Mouse (Mus musculus) thymus, postnatal 4 days (tissue): ENCODE measurements around the gene Cdk8.

Experiments used
- DNase-seq: peaks from one replicate; pipeline ENCODE4 v3.0.0; 2021

The Cdk8 gene

DNA sequence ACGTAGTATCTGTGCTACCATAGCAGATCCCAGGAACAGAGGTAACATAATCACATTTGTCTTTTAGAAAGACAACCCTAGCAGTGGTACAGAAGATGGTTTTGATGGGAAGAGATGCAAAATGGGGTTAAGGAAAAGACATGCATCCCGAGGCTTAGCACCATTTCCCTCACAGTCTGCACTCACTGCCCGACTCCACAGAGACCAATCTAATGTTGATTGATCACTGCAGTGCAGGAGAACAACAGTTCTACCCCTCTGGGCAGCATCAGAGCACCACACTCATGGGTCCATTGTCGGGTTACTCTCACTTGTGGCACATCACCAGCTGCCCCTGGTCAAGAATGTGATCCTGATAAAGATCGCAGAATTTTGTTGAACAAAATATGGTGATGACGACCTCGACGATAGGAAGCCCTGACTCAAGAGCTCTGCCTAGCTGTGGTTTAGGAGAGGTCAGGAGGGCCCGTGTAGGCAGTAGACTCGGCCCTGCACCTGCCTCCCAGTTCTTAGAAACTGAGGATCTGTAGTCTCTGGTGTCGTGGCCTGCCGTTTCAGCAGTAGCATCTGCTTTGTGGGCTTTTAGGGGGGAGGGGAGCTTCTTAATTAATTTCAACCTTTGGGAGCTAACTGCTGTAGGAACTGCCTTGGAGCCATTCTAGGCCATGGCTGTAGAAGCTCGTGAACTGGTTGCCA, 51.0 kb downstream of the Cdk8 start:
- DNase-seq, result no peak

DNA sequence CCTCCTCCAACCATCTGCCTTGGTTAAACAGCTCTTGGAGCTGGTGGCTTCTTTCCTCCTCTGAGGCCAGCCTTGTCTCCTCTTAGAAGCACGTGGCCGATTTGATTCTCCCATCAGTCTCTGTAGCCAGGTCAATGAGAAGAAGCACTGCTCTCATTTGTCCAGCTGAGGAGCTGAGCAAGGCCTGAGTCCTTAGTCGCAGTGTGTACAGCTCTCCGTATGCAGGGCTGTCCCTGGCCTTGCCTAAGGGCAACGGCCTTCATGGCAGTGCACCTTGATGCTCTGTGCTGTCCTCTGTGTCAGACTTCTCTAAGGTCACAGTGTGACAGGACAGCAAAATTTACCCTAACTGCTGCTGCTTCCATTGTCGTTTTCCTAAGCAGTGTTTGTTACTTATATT, 52.9 kb downstream of the Cdk8 start:
- DNase-seq, result no peak

DNA sequence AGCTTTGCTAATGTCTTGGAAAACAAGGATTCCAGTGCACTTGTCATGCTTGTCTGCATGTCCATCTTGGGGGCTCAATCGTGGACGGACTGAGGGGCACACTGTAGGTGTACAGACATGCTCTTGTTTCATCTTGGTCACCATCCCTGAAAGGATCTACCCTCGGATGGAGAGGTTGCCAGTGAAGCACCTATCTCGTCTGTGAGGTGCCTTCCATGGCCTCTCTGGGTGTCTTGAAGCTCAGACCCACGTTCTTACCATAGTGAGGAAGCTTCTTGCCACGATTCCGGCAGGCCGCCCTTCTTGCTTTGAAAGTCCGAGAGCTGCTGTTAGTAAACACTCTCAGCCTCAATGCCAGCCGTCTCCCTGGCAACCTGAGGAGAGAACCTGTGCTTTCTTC, 56.4 kb downstream of the Cdk8 start:
- DNase-seq, result no peak

DNA sequence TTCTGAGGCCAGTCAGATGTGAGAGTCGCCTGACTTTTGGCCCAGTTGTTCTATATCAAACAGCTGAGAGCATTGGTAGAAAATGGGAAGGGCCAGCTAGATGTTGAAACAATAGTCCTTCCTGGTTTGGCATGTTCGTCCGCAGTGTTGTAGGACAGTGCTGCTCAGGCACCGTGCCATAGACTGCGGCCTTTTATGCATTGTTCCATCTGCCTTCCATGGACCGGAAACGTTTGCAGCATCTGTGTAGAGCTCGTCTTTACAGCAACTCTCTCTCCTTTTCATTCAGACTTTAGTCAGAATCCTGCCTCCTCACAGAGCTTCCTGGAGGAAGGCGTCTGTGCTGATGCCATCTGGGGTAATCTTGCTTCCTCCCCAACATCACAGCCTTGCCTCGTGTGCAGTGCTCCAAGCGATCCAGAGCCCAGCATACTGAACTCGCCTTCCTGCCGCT, 57.0 kb downstream of the Cdk8 start:
- DNase-seq, result no peak

DNA sequence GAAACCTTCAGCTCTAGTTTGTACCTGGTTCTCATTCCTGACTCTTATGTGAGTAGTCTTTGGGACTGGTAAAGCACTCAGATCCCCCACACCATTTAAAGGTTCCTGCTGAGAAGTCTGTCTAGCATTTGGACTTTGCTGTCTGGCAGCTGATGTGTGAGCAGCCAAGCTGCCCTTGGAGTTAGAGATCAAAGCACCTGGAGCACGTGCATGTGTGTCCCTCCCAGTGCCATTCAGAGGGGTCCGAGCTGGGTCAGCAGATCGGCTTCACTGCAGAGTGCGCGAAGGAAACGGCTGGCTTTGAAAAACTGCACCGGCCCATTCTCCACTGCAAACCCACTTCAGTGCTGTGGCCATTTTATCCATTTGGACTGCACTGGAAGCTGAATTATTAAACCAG, 58.9 kb downstream of the Cdk8 start:
- no peak for DNase-seq

DNA sequence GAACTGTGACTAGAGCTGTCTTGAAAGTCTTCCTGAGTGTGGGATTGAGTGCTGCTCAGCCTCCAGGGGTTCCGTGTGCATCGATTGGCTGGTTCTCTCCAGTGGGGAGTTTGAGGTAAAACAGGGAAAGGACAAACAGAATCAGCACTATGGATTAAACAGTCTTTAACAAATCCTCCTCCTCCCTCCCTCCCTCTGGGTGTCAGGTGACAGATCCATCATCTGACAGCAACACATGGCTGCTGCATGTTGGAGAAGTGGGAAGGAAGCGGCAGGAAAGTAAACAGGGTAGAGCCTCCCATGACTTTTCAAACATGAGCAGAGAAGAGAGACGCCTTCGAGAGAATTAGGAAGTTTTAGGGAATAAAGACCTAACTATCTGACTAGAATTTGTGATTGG, 59.4 kb downstream of the Cdk8 start:
- no peak for DNase-seq

DNA sequence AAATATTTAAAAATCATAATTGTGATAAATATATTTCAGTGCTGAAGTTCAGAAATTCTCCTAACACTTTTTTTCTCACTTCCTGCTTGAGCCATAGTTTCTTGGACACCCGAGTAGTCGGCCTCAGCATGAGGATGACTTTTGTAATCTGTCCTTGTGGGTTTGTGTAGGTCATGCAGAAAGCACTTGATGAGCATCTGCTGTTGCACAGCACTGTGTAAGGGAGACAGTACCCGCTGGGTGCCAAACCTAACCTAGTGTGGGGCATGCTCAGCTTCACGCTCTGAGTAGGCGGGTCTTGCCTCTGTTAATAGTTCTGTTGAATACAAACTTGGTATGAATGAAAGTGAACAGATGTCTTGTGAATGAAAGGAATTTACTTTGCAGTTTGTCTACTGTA, 60.5 kb downstream of the Cdk8 start:
- no peak for DNase-seq

DNA sequence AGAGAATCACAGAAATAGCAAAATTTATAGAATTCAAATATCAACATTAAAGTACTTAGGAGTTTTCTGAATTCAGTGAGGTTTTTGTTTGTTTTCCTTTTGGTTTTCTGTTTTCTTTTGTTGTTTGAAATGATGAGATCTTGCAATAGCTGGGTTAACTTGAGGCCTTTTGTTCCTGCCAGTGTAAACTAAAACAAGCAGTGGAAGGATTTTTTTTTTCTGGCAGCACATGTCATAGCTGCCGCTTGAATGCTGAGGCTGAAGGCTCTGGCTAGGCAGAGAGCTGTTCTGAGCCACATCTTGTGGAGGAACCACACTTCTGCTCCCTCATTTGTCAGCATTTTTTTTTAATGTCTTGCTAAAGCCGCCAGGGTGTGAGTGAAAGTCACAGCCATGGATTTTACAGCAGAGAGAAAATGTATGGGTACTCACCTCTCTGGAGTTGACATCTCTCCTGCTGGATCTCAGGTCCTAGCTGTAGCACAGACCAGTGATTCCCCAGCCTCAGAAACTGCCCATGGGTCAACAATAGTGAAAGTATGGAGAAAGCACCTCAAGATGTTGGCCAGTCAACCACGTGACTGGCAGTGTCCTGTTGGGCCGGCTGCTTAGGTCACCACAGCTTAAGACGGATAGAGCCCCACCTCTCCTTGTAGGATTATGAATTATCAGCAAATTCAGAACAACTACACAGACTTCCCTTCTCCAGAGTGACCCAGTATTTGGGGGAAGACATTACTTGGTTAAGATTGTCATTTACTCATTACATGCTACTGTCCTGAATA, 62.1 kb downstream of the Cdk8 start:
- no peak for DNase-seq

DNA sequence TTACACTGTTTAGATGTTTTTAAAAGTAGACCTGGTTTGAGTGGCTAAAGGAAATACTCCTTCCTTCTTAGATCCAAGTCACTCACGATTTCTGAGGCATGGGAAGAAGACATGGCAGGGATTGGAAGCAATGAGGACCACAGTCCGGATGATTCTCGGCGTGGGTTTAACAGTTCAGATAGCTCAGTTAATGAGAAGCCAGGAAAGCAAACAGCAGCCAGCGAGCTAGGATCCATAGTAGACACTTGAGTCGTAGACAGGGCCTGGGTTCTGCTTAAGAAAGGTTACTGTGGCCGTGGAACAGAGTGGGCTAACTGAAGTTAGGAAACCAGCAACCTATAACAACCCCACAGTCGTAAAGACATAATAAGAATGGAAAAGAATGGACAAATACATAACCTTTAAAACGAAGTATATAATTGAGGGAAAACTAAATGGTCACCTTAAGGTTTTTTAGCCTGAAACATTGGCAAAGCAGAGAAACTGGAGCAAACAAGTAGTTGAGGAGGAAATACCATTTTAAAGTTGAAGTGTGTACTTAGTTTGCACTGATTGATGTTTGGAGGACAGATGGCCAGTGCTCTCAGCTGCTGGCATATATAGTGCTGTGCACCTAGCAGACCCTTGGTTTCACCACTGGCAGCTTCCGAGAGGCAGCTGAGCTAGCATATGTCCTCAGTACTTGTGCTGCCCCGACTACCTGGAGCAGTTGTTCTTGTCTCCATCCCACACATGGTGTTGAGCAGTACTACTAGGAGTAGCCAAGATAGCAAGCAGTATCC, 63.1 kb downstream of the Cdk8 start:
- no peak for DNase-seq

DNA sequence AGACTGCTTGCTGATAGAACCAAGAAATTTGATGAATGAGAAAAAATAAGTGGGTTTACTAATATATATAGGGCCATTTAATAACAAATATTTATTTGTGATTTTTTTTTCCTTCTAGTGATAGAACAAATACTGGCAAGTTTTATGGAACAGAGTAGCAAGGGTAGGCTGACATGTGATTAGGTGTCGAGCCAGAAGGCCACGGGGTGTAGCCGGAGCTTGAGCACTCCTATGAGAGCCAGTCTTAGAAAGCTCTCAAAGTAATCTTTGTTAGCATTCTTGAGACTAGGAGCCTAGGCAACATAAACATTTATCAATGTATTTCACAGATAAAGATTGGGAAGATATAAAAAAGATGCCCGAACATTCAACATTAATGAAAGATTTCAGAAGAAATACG, 63.8 kb downstream of the Cdk8 start:
- no peak for DNase-seq

DNA sequence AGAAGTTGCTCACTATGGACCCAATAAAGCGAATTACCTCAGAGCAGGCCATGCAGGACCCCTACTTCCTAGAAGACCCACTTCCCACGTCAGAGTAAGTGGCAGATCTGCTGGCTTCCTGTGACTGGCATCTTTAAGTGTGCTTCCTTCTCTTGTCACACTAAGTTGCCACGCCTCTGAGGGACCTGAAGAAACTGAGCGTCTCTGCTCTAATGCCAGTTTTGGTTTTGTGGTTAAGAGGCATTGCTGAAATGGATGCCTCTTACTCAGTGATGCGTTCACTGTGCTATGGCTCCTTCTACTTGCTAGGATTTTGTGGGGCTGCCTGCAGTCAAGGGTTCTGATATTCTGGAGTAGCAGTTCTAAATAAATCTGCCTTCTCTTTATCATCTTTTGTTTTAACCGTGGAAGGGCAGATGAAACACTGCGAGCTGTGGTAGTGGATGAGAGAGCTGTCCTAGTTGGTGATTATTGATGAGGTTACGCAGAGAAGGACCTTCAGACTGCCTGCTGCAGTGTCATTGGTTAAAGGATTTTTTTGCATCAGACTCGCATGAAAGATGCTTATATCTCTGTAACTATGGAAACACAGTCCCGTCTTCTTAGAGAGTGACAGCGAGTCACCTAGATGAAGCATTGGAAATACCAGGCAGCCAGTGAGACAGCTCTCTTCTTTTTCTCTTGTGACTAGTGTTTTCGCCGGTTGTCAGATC, 67.9 kb downstream of the Cdk8 start:
- DNase-seq, result no peak

DNA sequence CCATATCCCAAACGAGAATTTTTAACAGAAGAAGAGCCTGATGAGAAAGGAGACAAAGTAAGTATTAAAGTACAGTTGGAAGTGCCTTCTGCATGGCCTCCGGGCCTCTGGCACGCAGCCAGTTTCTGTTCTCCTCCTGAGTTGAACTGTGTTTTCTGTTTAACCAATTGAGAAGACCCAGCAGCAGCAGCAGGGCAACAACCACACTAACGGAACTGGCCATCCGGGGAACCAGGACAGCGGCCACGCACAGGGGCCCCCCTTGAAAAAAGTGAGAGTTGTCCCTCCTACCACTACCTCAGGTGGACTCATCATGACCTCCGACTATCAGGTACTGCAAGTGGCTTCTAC, 68.5 kb downstream of the Cdk8 start:
- DNase-seq, result peak; percentile 13

DNA sequence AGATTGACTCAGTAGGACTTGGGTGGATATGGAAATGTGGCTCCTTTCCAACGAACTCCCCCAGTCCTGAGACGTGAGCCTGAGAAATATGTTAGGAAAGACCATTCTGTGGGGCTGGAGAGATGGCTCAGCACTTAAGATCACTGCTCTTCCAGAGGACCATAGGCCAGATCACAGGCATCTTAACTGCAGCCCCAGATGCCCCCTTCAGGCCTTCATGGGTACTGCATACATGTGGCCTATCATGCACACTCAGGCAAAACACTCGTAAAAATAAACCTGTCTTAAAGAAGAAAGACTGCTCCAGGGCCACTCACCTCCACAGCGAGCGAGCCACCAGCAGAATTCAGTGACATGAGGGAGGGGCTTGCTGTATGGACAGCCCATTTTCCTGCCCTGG, 72.4 kb downstream of the Cdk8 start:
- peak; percentile 79 for DNase-seq

DNA sequence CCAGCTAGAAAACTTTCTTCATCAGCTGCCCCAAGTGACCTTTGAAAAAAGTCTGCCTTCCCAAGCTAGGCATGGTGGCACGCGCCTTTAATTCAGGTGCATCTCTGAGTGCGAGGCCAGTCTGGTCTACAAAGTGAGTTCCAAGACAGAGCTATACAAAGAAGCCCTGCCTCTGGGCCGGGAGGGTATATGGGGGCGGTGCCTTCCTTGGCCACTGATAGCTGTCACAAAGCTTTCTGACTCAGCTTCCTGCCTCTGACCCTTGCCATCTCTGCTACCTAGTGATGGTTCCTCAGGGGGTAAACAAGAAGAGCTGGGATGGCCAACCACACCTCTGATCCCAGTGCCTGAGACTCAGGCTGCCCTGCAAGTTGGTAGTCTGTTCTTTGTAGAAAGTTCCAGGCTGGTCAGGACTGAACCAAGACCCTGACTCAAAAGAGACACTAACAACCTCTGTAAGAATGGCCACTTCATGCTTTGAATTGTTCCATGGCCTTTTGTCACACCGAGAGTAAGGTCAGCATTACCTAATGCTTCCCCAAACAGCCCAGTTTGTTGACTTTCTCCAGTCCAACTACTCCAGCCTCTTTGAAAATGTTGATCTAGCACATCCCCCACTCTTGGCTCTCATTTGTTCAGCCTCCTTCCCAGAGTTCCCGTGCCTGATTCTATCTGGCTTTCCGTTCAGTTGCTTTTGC, 76.2 kb downstream of the Cdk8 start:
- no peak for DNase-seq

DNA sequence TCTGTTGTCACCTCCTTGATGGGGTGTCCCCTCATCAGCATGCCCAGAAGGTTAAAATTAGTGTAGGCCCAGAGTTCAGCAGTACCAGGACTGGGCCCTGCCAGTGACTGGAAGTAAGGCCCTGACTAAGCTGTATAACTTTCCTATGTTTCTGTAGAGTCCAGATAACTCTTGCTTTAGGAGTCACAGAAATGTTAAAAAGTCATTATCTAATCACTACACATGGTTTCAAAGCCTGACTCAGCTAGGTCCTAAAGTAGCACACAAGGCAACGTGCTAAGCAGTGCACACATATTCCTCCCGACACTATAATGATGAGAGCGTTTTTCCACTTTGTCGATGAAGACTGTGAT, 76.7 kb downstream of the Cdk8 start:
- DNase-seq, result no peak

DNA sequence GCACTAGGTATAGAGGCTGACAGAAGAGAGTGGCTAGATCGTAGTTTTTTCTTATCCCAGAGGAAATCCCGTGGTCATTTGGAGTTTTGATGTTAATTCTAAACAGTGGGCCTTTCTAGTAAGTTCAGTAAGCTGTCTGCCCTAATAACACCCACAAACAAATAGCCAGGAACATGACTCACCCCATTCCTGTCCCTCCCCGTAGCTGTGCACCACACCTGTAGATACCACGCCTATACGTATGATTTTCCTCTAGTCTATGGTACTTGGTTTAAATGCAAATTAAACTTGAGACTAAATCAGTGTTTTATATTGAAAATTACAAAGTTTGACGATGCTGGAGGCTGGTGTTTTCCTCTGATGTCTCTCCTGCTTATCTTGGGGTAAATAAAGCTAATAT, 83.5 kb downstream of the Cdk8 start:
- no peak for DNase-seq

DNA sequence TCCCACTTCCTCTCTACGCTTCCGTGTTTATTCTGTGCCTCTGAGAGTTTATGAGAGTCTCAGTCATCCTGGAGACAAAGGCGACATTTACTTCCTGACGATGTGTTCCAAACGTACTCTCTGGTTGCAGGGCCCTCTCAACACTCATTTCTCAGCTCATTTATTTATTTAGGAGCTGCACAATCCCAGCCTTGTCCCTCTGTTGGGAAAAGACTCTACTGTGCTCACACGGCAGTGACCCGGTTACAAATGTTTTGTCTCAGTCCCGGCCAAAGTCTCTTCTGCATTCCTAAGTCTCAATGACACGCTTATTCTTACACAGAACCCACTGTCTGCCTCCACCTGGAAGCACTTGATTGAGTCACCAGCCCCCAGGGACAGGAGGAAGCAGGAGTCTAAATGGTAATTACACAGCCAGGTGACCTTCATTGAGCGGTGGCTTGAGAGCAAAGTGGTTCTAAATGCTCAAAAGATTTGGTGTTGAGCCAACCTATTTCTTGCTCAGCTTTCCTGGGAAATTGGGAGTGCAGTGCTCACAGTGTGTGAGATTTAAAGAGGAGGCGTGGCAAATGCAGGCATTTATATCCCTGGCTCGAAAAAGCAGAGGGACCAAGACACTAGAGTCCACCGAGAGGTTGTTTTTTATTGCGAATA, 84.4 kb downstream of the Cdk8 start:
- DNase-seq, result no peak

DNA sequence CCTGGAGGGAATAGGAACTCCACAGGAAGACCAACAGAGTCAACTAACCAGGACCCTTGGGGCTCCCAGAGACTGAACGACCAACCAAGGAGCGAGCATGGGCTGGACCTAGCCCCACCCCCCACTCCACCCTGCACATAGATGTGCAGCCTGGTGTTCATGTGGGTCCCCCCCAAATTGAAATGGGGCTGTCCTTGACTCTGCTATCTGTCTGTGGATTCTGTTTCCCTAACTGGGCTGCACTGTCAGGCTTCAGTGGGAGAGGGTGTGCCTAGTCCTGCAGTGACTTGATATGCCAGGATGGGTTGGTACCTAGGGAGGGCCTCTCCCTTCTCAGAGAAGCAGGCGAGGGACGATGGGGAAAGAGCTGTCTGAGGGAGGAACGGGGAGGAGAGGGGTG, 85.3 kb downstream of the Cdk8 start:
- no peak for DNase-seq

DNA sequence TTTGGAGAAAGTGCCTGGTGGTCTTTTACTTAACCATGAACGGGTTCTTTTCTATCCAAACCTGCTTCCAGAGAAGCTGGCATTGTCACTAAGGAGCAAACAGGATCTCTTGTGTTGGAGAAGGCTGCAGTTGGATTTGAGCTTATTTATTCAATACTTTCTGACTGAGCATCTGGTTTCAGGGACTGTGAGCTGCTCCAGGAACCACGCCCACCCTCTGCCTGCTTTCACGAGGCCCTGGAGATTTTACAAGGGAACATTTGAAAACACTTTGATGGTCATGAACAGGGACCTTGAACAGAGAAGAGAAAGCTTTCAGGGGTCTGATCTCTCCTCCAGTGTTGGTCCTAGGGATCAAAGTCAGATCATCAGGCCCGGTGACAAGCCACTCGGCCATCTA, 87.0 kb downstream of the Cdk8 start:
- no peak for DNase-seq

DNA sequence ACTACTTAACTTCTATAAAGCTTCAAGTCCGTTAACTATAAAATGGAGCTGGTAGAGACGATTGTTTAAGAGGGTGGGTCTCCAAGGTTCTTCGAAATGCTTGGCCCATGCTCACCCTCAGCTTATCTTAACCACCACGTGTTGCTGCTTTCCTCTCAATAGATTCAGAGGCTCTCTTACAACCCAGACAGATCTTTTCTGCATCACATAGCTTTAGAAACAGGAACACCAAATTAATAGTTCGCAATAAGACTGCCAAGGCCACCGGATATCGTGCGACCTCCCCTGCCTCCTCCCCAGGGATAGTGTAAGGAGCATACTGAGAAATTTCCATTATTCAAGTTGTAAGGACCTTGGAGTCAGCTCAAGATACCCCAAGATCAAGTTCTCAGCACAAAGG, 87.4 kb downstream of the Cdk8 start:
- no peak for DNase-seq

DNA sequence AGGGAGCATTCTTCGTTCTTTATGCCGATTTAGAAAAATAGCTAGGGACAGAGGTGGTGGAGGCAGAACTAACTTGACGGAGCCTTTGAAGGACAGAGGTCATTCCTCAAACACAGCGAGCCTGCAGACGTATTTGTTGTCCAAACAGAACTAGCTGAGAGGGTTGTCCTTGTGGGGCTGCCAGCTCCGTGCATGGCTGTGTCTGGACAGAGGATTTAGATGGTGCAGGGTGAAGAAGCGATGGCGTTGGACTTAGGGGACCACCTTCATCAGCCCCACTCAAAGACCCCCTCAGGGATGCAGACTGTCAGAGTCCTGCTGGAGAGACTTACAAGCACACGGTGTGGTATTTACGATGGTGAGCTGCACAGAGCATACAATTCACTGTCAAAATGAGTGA, 97.9 kb downstream of the Cdk8 start:
- no peak for DNase-seq

DNA sequence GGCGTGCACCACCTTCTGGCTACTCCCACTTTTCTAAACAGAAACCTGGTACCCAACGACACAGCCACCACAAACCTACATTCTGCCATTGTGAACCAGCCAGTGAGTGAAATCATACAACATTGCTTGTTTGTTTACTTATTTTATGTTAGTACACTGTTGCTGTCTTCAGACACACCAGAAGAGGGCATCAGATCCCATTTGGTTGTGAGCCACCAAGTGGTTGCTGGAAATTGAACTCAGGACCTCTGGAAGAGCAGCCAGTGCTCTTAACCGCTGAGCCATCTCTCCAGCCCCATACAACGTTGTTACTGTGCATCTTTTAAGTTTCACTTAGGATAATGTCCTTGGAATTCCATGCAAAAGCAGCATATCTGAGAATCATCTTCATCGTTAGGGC, 98.5 kb downstream of the Cdk8 start:
- no peak for DNase-seq
